Mouse (Mus musculus) cerebellum, adult 11 months (tissue): ENCODE data around the gene Tmprss13.

Source experiments
- DNase-seq: peaks from one replicate; pipeline ENCODE4 v3.0.0; 2022

The Tmprss13 gene

DNA sequence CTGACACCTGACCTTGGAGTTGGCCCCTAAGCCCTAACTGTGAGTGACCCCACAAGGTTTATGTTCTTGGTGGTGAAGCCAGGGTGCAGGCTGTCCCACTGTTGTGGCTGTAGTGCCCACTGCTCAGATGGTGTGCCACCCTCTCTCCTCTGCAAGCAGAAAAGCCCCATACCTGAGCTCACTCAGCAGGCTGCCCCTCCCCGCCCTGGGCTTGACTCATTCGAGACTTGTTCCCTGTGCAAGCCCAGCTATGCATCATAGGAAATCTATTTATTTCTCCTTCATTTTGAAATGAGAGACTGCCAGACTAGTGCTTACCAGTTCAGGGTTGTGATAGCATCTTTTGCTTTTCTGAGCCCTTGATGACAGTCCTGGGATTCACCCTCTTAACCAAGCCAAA lies 18.5 kb downstream of the Tmprss13 start:
- DNase-seq = no peak

- DNase-seq = no peak
These were observed 24.2 kb downstream of the Tmprss13 start for GRCm38 (mm10) chr9:45343066-45343465.

DNA sequence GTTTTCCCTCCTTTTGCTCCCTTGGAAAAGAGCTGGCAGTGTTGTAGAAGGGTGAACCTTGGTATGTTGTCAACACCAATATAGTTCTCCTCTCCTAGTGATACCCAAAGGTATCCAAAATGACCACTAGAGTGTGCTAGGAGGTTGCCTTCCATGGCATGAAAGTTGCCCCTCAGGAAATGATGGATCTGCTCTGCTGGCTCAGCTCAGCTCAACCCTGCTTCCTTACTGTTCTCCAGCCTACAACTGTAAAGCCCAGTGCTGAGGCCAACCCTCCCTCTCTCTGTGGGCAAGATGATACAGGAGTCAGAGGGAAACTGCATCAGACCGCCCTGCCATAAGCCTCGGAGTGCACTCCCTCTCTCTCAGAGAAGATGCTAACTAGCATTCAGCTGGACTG lies 26.6 kb downstream of the Tmprss13 start:
- peak; percentile 37 for DNase-seq

DNA sequence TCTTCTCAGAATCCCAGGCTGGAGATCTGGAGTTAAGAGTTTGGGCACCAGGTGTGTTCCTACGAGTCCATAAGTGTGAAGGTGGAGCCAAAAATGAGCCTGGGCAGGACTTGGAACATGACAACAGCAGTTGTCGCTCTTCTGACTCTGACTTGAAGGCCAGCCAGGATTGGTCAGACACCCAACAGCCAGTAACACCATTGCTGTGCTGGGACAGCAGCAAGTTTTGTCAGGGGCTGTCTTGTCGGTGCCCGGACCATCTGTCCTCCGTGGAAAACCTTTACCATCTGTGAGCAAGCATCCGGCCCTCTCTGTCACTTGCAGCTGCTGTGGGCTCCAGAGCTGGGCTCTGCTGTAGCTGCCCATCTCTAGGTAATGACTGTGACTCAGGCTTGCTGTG lies 27.4 kb downstream of the Tmprss13 start:
- no peak for DNase-seq

GRCm38 (mm10) chr9:45348560-45348959 lies 29.7 kb downstream of the Tmprss13 start:
- no peak for DNase-seq

DNA sequence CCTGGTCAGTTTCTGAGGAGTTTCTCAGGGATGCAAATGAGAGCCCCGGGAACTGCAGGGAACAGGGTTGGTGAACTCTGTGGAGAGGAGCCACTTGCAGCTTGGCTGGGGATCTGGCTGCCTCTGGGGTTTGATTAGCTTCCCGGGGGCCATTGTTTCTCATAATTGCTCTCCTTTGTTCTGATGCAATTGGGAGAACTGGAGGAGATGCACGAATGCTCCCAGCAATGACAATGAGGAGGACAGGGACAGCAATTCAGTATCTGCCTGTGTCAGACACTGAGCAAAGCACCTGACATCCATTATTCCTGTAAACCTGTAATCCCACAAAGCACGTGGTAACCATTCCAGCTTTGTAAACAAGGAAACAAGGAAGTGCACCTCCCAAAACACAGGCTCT lies 30.3 kb downstream of the Tmprss13 start:
- no peak for DNase-seq

DNA sequence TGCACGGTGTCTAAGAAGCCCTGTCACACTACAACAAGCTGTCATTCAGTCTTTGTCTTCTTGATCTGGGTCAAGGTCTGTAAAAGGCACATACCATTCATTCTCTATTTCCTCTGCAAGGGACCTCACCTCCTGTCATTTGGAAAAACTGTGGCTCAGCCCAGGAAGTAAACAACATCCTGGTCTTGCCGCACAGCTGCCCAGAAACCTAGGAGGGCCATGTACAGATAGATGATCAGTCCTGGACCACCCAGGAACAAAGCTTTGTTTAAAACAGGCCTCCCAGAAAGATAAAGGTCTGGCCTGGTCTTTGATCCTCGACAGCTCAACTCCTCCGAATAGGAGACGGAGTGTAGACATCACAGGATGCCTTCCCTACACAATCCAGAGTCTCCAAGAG lies 31.0 kb downstream of the Tmprss13 start:
- no peak for DNase-seq

DNA sequence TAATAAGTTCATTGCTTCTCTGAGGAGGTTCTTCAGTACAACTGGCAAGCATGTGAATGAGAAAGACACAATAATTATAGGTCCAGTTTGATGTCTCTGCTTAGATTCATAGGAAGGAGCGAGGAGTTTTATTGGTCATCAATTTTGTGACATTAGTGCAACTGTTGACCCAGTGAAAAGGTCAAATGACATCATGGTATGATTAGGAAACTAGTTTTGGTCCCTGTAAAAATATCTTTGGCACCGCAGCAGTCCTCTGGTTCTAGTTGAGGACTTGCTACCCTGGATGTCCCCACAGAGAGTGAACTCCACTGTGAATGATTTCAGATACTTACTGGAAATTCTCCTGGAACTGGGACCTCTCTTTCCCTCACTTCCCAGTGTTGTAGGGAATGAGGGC lies 36.3 kb downstream of the Tmprss13 start:
- DNase-seq = no peak

DNA sequence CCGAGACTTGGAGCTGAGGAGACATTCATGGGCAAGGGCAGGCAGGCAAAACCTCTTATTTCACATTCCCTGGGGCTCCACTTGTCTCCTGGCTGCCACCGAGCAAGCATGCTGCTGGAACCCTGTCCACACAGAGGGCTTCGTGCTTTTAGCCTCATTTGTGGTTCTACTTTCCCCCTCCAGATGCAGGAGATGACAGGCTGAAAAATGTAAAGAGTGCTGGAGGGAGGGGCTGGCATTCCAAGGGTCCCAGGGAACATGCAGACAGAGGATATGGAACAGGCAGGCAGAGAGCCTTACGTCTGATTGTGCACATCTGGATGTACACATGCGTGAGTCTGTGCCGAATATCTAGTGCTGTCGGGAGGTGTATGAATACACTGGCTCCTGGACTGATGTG lies 39.5 kb downstream of the Tmprss13 start:
- no peak for DNase-seq

DNA sequence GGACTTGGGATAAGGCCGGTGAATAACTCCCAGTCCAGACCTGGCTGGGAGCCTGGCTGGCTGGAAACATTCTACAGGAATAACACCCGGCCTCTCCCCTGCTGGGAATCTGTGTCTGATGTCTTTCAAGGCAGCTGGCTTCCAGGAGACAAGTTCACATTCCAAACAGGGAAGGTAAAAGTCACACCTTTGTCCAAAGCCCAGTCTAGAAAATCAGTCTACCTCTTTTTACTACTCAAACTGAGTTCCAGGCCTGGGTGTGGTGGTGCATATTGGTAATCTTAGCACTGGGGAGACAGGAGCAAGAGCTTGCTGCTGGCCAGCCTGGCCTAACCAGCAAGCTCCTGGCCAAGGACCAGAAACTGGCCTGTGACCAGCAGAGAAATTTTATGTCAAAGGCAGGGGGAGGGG lies 43.2 kb downstream of the Tmprss13 start:
- DNase-seq = peak; percentile 63

DNA sequence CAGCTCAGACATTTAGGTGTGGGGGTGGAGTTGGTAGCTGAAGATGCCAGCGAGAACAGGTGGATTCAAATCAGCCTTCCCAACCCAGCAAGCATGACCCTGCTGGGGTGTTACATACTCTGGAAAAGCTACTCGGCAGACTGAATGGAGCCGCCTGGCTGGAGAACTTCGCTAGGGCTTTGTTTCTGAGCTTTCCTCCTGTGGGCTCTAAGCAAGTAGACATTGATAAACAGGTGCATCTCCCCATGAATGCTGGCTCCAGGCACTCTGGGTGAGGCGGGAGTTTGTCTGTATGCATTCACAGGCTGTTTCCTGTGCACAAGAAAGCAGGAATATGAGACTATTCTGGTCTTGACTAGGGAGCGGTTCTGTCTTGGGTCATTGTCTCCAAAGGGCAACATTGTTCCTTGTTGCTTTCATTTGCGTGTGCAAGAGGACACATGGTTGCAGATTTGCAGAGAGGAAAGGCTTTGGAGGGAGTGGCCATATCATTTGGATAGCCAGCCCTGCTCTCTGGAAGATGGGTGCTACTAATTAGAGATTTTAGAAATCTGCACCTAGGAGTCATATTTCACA lies 44.8 kb downstream of the Tmprss13 start:
- peak; percentile 57 for DNase-seq

DNA sequence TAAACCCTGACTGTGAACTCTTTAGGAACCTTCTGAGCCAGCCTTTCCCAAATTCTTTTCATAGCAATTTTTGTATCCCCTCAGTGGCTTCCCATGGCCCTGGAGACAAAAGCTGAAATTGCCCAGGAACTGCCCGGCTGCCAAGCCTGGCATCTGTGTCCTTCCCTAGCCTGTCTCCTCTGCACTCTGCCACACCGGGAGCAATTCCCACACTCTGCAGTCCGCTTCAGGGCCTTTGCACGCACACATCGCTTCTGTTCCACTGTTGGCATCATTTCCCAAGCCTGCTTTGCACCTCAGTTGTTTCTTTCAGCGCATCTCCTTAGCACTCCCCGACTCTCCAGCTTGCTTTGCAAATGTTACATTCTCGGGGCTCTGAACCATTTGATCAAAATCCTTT lies 48.8 kb downstream of the Tmprss13 start:
- no peak for DNase-seq

GRCm38 (mm10) chr9:45368341-45368901 lies 49.5 kb downstream of the Tmprss13 start:
- no peak for DNase-seq

DNA sequence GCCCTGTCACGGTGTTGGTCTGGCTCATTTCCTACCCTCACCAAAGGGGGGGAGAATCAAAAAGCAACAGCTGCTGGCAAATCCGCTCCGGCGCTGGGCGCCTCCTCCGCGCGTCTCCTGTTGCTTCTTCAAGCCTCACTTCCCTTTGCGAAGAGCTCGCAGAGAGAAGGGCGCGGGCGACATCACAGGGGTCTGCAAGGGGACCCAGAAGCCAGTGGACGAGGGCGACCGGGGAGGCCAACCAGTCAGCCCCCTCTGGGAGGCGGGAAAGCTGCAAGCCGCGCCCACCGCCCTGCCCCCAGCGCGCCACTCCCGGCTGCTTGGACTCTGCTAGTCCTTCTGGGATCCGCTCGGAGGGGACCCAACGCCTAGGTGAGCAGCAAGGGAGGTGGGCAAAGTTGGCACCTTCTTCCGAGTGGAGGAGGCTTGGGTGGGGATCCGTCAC lies 51.2 kb downstream of the Tmprss13 start, which contains the start of gene Fxyd6:
Gene Fxyd6, plus strand, starts transcription at position 69 of the 445 bp plus-strand sequence.
- peak; percentile 55 for DNase-seq

DNA sequence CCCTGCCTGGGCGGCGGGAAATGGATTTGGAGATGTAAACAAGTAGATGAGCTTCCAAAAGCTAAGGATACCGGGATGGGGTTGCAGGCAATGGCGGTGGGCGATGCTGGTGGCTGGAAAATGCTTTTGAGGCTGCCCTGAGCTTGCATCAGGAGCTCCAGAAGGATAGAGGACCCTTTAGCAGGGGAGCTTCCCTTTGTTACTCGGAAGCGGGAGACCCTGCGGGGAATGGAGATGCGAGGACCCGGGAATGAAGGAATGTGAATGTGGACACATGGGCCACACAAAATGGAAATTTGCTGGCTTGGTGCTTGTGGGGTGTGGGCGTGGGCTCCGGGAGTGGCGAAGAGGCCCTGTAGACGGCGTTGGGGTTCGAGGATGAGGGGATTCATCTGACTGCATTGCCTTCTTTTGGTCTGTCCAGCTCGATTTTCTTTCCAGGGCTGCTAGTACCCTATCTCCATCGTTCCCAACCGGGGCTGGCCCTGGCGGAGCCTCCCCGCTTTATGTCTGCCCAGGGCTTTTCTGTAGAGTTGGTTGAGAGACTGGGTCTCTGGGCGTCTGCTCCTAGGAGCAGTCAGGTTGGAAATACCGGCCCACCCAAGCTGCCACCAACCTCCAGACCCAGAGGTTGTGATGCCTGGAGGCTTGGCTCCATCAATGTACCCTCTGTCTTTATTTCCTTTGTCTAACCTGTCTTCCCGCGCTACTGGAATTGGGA lies 51.9 kb downstream of the Tmprss13 start:
- no peak for DNase-seq

DNA sequence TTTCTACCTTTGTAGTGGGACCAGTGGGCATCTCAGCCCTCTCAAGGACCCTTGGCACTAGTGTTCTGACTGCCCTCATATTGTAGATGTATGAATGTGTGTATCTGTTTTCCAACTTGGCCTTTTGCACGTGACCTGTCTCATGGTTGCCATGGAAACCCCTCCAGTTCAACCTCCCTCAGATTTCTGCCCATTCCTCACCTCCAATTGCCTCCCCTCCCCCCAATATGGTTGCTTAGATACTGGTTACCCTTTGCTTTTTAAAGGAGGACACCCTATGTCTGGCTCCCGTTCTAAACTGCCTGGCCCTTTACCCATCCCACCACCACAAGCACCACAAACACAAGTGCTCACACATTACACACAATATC lies 52.4 kb downstream of the Tmprss13 start:
- DNase-seq = no peak

DNA sequence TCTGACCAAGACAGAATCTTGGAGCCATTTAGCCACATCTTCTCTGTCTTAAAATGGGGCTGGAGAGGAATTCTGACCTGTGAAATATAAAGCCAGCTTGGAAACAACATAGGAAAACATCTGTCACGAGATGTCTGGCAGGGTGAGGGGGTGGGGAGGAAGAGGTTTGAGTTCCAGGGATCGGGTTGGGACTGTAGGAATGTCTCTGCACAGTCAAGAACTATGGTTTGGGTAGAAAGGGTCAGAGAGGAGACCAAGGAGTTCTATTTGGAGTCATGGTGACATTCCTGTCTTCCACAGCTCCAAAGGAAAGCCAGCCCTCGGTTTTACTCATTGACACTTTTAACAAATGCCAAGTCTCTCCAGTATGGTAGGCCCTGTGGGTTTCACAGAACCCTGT lies 55.0 kb downstream of the Tmprss13 start:
- DNase-seq = no peak

GRCm38 (mm10) chr9:45374988-45375502 lies 56.1 kb downstream of the Tmprss13 start:
- no peak for DNase-seq

GRCm38 (mm10) chr9:45376427-45376826 lies 57.5 kb downstream of the Tmprss13 start:
- peak; percentile 6 for DNase-seq

DNA sequence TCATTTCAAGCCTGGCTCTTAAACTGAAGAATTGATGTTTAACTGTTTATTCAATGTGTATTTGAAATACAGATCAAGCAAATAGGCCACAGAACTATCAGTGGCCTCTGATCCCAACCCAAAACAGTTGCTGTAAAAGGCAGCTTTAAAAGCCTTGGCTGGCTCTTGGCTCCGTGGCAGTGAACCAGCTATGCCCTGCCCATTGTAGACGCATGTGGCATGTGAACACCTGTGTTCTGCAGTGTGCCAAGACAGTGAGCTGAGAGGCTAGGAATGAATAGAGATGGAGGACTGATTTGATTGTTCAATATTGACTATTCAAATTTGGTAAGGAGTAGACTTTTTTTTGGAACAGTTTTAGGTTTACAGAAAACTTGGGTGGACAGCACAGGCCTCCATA lies 58.0 kb downstream of the Tmprss13 start:
- DNase-seq = peak; percentile 59

GRCm38 (mm10) chr9:45380411-45381251 lies 61.7 kb downstream of the Tmprss13 start:
- DNase-seq = peak; percentile 69

DNA sequence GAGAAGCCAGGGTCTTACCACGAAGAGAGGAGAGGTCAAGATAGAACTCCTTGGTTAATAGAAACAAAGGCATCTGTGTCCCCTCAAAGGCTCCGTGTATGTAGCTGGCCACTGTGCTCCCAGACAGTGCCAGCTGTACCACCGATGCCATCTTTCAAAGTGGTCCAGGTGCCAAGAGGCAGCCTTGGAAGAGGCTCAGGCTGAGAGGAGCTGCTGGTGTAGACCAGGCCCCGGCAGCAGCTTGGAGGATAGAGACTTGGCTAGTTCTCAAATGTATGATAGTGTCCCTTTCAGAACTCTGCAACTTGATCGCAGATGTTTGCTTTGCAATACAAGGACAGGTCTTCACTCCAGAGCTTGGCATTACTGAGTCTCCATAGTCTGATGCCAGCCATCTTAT lies 63.4 kb downstream of the Tmprss13 start:
- no peak for DNase-seq

GRCm38 (mm10) chr9:45382834-45383233 lies 63.9 kb downstream of the Tmprss13 start:
- no peak for DNase-seq
